Mouse (Mus musculus) G1E-ER4 (cell line): Measurements from ENCODE around the gene Ccdc142. TPM values are rescaled to one million over a fixed set of nuclear protein-coding genes. Genes with fewer than 3 reads are reported as not detected.

Experiments
- GATA1 ChIP-seq: IDR thresholded peaks from one replicate; pipeline ENCODE4 v1.8.0; 2012; ENCODE audit warnings: low read length, inconsistent platforms
- polyA plus RNA-seq: library from polyadenylated mRNA; stranded (reverse); fragments of >175 nt; gene quantifications from 2 replicates; pipeline ENCODE4 v1.2.3, GENCODE M21; 2012

Ccdc142 gene
- polyA plus RNA-seq, 1 experiment: 13.9 TPM

DNA sequence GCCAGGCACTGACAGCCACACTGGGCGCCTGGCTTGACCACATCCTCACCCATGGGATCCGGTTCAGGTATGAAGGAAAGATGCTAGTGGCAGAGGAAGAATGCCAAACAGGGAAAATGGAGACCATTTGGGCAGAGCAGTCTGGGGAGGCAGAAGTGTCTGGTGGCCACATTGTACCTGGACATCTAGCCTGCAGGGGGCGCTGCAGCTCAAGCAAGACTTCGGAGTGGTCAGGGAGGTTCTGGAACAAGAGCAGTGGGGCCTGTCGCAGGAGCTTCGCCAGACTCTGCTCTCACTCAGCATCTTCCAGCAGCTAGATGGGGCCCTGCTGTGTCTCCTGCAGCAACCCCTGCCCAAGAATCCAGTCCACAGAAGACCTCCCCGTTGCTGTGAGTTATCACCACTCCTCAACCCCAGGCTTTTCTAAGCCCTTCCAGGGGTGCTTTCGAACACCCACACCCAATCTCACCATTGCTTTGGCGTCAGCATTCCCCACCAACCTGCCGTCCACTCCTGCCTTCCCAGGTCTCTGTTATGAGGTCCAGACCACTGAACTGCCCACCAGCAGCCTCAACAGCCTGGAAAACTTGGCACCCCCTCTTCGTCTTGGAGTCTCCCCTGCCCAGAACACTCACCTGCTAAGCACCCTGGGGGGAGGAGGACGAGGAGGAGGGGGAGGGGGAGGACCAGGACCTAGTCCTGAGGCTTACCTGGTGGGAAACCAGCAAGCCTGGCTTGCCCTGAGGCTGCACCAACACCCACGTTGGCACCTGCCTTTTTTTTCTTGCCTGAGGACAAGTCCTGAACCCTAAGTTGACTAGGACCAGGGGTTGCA, 6.4 kb downstream of the Ccdc142 start:
- TF ChIP-seq GATA1: no peak

DNA sequence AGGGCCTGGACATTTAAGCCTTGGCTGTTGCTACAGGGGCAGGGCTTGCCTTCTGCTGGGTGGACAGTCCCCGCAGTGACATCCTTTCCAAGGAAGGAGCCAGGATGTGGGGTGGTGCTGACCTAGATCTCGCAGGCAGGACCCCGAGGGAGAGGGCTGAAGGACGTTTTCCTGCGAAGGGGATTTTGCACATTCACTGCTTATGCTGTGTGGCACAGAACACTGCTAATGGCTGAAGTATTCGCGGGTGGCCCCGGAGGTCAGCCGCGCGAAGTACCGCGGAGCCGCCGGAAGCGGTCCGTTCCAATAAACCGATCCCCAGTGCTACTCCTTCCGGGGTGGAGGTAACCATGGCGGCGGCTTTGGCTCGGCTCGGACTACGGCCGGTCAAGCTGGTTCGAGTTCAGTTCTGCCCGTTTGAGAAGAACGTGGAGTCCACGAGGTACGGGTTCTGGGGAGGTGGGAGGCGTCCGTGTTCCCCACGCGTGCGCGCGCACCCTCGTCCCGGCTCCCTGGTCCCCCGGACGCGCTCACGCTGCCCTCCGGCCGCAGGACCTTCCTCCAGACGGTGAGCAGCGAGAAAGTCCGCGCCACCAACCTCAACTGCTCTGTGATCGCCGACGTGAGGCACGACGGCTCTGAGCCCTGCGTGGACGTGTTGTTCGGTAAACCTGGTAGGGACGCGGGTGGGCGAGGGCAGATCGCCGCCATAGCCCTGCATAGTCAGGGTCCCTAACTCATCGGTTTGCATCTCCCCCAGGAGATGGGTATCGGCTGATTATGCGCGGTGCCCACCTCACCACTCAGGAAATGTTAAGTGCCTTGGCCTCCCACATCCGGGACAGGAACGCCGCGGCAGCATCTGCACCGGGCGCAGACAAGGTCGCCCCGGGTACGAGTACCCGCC, 7.6 kb downstream of the Ccdc142 start, which contains the start of gene Mrpl53:
Gene Mrpl53 (plus strand): TSS at position 279 of the 907 bp plus-strand sequence.
- no peak for TF ChIP-seq GATA1

DNA sequence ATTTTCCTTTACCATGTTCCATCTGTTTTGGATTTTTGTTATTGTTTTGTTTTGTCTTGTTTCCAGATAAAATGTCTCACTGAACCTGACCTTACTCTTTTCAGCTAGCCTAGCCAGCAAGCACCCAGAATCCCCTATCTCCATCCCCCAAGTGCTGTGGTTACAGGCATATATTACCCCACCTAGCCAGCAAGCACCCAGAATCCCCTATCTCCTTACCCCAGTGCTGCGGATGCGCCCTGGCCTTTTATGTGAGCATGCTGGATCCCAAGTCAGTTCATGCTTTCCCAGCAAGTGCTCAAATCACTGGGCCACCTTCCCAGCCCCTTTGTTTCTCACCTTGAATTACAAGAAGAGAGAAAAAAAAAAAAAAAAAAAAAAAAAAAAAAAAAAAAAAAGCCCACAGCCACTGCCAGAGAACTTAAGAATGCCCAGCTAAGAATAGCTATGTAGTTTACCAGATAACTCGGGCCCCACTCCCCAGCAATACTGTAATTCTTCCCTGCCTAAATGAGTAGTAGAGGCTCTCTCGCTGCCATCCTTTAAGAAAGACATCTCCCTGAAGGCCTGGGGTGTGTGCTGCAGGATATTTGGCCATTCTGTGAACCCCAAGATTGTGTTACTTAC, 10.2 kb downstream of the Ccdc142 start:
- no peak for TF ChIP-seq GATA1

DNA sequence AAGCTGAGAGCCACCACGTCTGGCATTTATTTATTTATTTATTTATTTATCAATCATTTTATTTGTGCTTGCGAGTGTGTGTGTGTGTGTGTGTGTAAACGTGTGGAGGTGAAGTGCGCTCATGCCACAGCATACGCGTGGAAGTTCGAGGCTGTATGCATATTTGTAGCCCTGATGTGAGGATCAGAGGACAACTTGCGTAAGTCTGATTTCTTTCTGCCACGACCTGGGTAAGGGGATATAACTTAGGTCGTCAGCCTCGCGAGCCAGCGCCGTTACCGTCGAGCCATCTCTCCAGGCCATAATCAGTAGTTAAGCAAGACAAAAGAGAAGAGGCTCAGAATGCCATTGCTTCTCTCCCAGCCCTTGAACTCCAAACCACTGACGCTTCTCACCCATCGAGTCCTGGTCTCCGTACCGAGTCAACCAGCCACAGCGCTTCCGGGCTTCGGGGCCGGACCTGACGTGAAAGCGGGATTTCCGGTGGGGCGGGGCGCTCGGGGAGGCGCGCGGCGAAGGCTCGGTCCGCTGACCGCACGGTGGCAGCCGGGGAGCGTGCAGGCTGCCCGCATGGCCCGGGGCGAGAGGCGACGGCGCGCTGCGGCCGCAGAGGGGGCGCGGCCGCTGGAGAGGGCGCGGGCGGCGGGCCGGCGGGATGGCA, 13.7 kb downstream of the Ccdc142 start, which contains the start of gene Mogs:
Gene Mogs (plus strand): TSS at position 486 of the 661 bp plus-strand sequence.
- TF ChIP-seq GATA1: no peak

DNA sequence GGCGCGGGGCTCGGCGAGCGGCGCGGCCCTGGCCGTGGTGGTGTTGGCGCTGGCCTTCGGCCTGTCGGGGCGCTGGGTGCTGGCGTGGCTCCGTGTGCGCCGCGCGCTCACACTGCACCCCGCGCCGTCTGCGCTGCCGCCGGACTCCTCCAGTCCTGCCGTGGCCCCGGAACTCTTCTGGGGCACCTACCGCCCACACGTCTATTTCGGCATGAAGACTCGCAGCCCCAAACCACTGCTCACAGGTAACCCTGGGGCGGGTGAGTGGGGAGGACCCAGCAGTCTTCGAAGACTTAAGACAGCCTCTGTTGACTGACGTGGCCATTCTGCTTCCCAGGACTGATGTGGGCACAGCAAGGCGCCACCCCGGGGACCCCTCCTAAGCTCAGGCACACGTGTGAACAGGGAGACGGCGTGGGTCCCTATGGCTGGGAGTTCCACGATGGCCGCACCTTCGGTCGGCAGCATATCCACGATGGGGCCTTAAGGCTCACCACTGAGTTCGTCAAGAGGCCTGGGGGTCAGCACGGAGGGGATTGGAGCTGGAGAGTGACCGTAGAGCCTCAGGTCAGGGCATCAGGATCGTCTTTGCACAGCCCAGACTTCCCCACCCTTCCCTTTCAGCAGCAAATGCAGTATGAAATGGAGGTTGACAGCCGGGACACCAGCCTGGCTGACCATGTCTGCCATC, 14.4 kb downstream of the Ccdc142 start:
- TF ChIP-seq GATA1: no peak

DNA sequence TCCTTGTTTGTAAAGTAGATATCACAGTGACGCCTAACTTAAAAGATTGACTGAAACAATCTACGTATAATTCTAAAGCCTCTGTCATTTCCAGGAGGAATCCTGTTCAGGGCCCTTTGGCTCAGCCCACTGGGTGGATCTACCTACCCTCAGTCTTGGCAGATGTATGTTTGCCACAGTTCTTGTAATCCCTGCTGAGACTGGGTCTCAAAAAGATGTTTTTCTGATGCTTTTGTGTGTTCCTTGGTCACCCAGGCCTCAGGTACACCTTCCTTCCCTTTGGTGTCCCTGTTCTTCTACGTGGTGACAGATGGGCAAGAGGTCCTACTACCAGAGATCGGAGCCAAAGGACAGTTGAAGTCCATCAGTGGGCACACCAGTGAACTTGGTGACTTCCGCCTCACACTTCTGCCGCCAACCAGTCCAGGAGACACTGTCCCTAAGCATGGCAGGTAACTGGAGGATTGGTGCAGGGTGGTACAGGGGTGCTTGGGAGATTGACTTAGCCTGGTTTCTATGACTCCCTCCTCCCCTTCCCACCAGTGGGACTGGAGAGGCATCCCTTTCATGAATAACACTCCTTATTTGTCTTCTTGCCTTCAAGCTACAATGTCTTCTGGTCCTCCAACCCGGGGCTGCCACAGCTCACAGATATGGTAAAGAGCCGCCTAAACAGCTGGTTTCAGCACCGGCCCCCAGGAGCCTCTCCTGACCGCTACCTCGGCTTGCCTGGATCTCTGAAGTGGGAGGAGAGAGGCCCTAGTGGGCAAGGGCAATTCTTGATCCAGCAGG, 15.2 kb downstream of the Ccdc142 start:
- no peak for TF ChIP-seq GATA1

DNA sequence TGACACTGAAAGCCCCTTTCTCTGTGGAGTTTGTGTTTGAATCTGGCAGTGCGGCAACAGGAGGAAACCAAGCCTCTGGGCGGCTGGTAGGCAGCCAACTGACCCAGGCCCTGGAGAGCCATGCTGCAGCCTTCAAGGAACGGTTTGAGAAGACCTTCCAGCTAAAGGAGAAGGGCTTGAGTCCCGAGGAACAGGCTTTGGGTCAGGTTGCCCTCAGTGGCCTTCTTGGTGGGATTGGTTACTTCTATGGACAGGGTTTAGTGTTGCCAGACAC, 15.7 kb downstream of the Ccdc142 start:
- TF ChIP-seq GATA1: no peak

DNA sequence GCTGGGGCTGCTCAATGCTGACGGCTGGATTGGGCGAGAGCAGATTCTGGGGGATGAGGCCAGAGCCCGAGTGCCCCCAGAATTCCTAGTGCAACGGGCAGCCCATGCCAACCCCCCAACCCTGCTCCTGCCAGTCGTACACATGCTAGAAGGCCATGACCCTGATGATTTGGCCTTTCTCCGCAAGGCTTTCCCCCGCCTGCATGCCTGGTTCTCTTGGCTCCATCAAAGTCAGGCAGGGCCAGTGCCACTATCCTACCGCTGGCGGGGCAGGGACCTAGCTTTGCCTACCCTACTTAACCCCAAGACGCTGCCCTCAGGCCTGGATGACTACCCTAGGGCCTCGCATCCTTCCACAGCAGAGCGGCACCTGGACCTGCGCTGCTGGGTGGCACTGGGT, 16.2 kb downstream of the Ccdc142 start:
- TF ChIP-seq GATA1: no peak

DNA sequence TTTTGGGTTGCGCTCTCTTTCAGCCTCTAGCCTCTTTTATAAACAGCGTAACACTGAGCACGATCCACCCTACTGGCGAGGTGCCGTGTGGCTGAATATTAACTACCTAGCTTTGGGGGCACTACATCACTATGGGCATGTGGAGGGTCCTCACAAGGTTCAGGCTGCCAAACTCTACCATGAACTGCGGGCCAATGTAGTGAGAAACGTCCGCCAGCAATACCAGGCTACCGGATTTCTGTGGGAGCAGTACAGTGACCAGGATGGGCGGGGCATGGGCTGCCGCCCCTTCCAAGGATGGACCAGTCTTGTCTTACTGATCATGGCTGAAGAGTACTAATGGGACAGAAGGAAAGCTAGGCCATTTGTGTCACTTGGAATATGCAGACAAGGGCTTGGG, 17.0 kb downstream of the Ccdc142 start:
- TF ChIP-seq GATA1: no peak

DNA sequence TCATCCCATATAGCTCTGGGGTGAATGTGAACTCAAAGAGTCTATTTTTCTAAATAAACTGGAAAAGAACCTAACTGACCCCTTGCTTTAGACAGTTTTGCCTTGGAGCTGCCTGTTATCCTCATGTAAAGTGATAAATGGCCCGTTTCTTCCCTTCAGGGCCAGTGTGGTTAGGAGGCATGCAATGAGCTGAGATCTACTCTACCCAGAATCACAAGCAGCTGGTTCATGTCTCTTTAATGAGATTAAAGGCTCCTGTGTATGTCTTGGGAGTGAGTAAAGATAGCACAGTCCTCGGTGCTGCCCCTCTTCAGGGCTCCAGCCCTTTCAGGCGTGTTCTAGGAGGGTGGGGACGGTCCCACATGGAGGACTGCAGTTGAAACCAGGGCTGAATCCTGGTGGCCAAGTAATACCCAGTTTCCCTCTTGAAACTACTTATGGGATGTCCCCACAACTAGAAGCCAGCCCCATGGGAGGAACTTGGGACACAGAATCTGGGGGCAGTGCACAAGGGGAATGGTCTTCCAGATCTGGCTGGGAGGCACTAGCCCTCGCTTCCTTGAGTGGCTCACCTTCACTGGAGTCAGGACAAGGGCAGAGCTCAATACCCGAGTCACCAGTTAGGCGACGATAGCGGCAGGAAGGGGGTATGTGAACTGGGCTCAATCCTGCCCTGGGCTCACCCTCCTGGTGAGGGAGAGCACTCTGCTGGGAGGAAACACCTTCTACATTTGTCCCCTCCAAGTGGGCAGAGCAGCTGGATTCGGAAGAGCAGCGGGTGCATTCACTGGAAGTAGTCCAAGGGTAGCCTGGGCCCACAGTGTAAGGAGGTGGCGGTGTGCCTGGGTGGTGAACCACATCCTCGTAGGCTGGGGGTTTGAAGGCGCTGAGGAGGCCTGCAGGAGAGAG, 17.7 kb downstream of the Ccdc142 start:
- TF ChIP-seq GATA1: no peak

DNA sequence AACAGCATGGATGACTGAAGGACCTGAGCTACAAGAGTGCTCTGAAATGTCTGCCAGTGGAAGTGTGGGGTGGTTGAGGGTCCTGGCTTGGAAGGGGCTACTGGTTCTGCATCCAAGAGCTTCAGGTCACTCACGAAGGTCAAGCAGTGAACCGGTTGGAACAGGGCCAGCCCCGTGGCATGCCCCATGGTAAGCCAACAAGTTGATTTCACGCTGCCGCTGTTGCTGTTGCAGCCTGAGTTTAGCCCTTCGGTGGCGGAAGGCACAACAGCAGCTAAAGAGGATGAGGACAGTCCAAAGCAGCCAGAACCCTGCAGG, 18.3 kb downstream of the Ccdc142 start:
- no peak for TF ChIP-seq GATA1

DNA sequence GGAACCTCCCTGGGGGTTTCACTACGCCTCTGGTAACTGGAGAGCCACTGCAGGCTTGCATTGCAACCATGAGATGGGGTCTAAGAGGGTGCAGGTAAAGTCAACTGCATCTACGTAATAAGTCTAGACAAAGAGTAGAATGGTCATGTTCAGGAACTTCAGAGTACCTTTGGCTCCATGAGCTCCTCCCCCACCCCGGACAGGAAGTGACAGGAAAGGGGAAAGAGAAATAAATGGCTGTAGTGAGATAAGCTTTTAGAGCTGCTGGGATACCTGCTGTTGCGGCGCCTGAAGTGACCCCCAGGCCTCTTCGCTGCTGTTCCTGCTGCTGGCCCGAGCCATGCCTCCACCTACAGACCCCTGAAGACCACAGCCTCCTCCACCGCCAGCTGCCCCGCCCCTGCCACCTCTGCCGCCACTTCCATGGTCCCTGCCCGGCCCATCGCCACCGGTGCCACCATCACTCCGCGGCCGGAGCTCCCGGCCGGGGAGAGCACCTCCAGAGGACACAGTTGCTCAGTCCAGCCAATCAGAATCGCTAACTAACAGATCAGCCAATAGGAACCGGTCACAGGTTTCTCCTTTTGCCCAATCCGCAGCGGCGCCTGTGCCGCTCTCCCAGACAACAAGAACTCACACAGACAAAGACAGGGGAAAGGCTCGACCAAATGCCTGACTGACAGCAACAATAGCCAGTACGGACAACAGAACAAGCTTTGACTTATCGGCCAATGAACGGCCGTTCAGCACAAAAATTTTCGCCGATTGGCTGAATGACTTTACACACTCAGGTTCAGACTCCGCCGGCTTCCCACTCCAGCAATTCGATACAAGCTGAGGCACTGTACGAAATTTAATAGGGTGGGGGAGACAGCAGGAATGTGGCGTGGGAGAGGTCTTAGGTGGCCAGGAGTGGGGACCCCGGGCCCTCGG, 19.8 kb downstream of the Ccdc142 start, which contains the start of gene Wbp1:
Gene Wbp1 (minus strand): TSS at position 630 of the 933 bp plus-strand sequence.
- no peak for TF ChIP-seq GATA1
